Mouse (Mus musculus) CH12.LX (cell line): Measurements from ENCODE around the gene Hic2. TPM values are rescaled to one million over a fixed set of nuclear protein-coding genes. Genes with fewer than 3 reads are reported as not detected.

Experiments
- DNase-seq: peaks from one replicate; pipeline ENCODE4 v3.0.0-alpha.2; 2013; ENCODE audit errors: extremely low read depth
- H3K27ac ChIP-seq: 2 replicates; pipeline ENCODE4 v1.5.1; 2012; ENCODE audit warnings: low read depth, mild to moderate bottlenecking, control low read depth, moderate library complexity; ENCODE audit not compliant: insufficient read depth
- H3K27me3 ChIP-seq: replicated peaks from 2 replicates; pipeline ENCODE3; 2012; ENCODE audit warnings: inconsistent platforms
- H3K36me3 ChIP-seq, 2 experiments: replicated peaks in 1 of 2; 2 replicates each; pipeline versions ENCODE3 to v1.6.1; 2012; ENCODE audit warnings: inconsistent platforms in 1 of 2, low read length in 1 of 2, mild to moderate bottlenecking in 1 of 2, mixed read lengths in 1 of 2, moderate library complexity in 1 of 2; ENCODE audit not compliant: control insufficient read depth in 1 of 2, insufficient read depth in 1 of 2
- H3K4me1 ChIP-seq, 2 experiments: 2 replicates each; pipeline ENCODE4 v1.6.1; 2012; ENCODE audit warnings: inconsistent platforms in 1 of 2, moderate library complexity in 1 of 2; ENCODE audit not compliant: insufficient read depth in 2 of 2, control insufficient read depth in 1 of 2
- H3K4me2 ChIP-seq: 2 replicates; pipeline ENCODE4 v1.6.1; 2012; ENCODE audit warnings: low read depth, mild to moderate bottlenecking, control low read depth; ENCODE audit not compliant: poor library complexity, insufficient read depth, severe bottlenecking
- H3K4me3 ChIP-seq, 3 experiments: fragments of 150-350 bp in 1 of 3; sonication (generic) in 1 of 3; replicated peaks in 1 of 3; 2 replicates each; pipeline versions ENCODE3 to v1.5.1; 2011 to 2012; ENCODE audit warnings: low read depth in 2 of 3, low read length in 2 of 3, mild to moderate bottlenecking in 2 of 3, moderate library complexity in 2 of 3, control low read depth in 1 of 3, improper control_type of control experiment in 1 of 3, inconsistent platforms in 1 of 3, mixed read lengths in 1 of 3; ENCODE audit not compliant: poor library complexity in 1 of 3
- H3K79me2 ChIP-seq: replicated peaks from 2 replicates; pipeline ENCODE4 v1.6.1; 2012; ENCODE audit warnings: mild to moderate bottlenecking, moderate library complexity; ENCODE audit not compliant: control insufficient read depth, poor library complexity, insufficient read depth, severe bottlenecking; ENCODE audit errors: extremely low read depth
- H3K9ac ChIP-seq: 2 replicates; pipeline ENCODE4 v1.6.1; 2012; ENCODE audit warnings: low read depth, mild to moderate bottlenecking, control low read depth, moderate library complexity; ENCODE audit not compliant: insufficient read depth
- H3K9me3 ChIP-seq: replicated peaks from 2 replicates; pipeline ENCODE3; 2012; ENCODE audit warnings: low read length, inconsistent platforms, mixed read lengths
- CHD1 ChIP-seq: IDR thresholded peaks from 2 replicates; pipeline ENCODE4 v1.6.1; 2012; ENCODE audit warnings: low read depth, low read length, improper control_type of control experiment, inconsistent platforms
- ELF1 ChIP-seq: IDR thresholded peaks from 2 replicates; pipeline ENCODE4 v1.6.1; 2014; ENCODE audit warnings: low read depth, mild to moderate bottlenecking, inconsistent platforms, low read length, improper control_type of control experiment
- GABPA ChIP-seq: IDR thresholded peaks from 2 replicates; pipeline ENCODE4 v1.6.1; 2012; ENCODE audit warnings: low read depth, low read length, improper control_type of control experiment, inconsistent platforms; ENCODE audit not compliant: insufficient replicate concordance
- HCFC1 ChIP-seq: IDR thresholded peaks from 2 replicates; pipeline ENCODE4 v1.6.1; 2012; ENCODE audit warnings: low read depth, mild to moderate bottlenecking, inconsistent platforms, low read length, improper control_type of control experiment
- KAT2A ChIP-seq: IDR thresholded peaks from 2 replicates; pipeline ENCODE4 v1.6.1; 2012; ENCODE audit warnings: low read length, improper control_type of control experiment, inconsistent platforms; ENCODE audit not compliant: insufficient replicate concordance
- MAFK ChIP-seq: IDR thresholded peaks from 2 replicates; pipeline ENCODE4 v1.6.1; 2011; ENCODE audit warnings: low read length, improper control_type of control experiment; ENCODE audit not compliant: insufficient replicate concordance
- MAX ChIP-seq: IDR thresholded peaks from 2 replicates; pipeline ENCODE4 v1.6.1; 2011; ENCODE audit warnings: low read length, improper control_type of control experiment
- MAZ ChIP-seq: IDR thresholded peaks from 2 replicates; pipeline ENCODE4 v1.6.1; 2012; ENCODE audit warnings: low read depth, mild to moderate bottlenecking, inconsistent platforms, low read length, improper control_type of control experiment, moderate library complexity
- MXI1 ChIP-seq: IDR thresholded peaks from 2 replicates; pipeline ENCODE4 v1.6.1; 2011; ENCODE audit warnings: mild to moderate bottlenecking, low read depth, low read length, improper control_type of control experiment
- NRF1 ChIP-seq: IDR thresholded peaks from 2 replicates; pipeline ENCODE4 v1.6.1; 2014; ENCODE audit warnings: low read depth, mild to moderate bottlenecking, inconsistent platforms, low read length, improper control_type of control experiment, moderate library complexity
- POLR2AphosphoS2 ChIP-seq: IDR thresholded peaks from 2 replicates; pipeline ENCODE4 v1.6.1; 2011; ENCODE audit warnings: low read depth, low read length, improper control_type of control experiment
- RAD21 ChIP-seq: IDR thresholded peaks from 2 replicates; pipeline ENCODE4 v1.6.1; 2011; ENCODE audit warnings: low read depth, mild to moderate bottlenecking, low read length, improper control_type of control experiment, moderate library complexity
- RCOR1 ChIP-seq: conservative IDR thresholded peaks from 2 replicates; pipeline ENCODE4 v1.6.1; 2012; ENCODE audit warnings: low read depth, mild to moderate bottlenecking, inconsistent platforms, low read length, improper control_type of control experiment
- SMC3 ChIP-seq: IDR thresholded peaks from 2 replicates; pipeline ENCODE4 v1.6.1; 2011; ENCODE audit warnings: low read depth, low read length, improper control_type of control experiment
- UBTF ChIP-seq: IDR thresholded peaks from 2 replicates; pipeline ENCODE4 v1.6.1; 2012; ENCODE audit warnings: low read depth, mild to moderate bottlenecking, inconsistent platforms, low read length, improper control_type of control experiment, moderate library complexity
- USF1 ChIP-seq: IDR thresholded peaks from 2 replicates; pipeline ENCODE4 v1.6.1; 2014; ENCODE audit warnings: low read depth, mild to moderate bottlenecking, inconsistent platforms, low read length, improper control_type of control experiment
- USF2 ChIP-seq: conservative IDR thresholded peaks from 2 replicates; pipeline ENCODE4 v1.6.1; 2011; ENCODE audit warnings: low read depth, low read length, improper control_type of control experiment
- ZMIZ1 ChIP-seq: IDR thresholded peaks from 2 replicates; pipeline ENCODE4 v1.6.1; 2012; ENCODE audit warnings: low read depth, mild to moderate bottlenecking, inconsistent platforms, low read length, improper control_type of control experiment
- ZNF384 ChIP-seq: IDR thresholded peaks from 2 replicates; pipeline ENCODE4 v1.6.1; 2012; ENCODE audit warnings: low read depth, low read length, improper control_type of control experiment, inconsistent platforms
- dilution Hi-C: fragments of 300-500 bp; cut with MboI; formaldehyde crosslinking; loops from 2 replicates; pipeline ENCODE4 v1.14.3; 2020; ENCODE audit warnings: low sequenced_read_pairs; ENCODE audit not compliant: extremely low pct_unique_long_range_greater_than_20kb, extremely low pct_ligation_motif_present
- in situ Hi-C: fragments of 300-500 bp; cut with MboI; formaldehyde crosslinking; loops from 3 replicates; pipeline ENCODE4 v1.14.3; 2019; ENCODE audit warnings: low sequenced_read_pairs, low pct_ligation_motif_present, low pct_unique_long_range_greater_than_20kb, mixed read lengths
- polyA plus RNA-seq: library from polyadenylated mRNA; unstranded; fragments of >175 nt; gene quantifications from 2 replicates; pipeline ENCODE4 v1.2.1, GENCODE M21; 2012; ENCODE audit warnings: low read depth; ENCODE audit not compliant: insufficient read length
- total RNA-seq, 2 experiments: library from RNA; depleted of rRNA; stranded (reverse); fragments of 300-350 nt in 1 of 2; fragments of >200 nt in 1 of 2; gene quantifications; 2 replicates each; pipeline ENCODE4 v1.2.3; 2012 to 2014

Hic2 gene
- total and polyA plus RNA-seq, 3 experiments: 6.2 to 9.6 (median 8.1) TPM

GRCm38 (mm10) chr16:17244996-17245395 is 11.6 kb downstream of the Hic2 start:
- Histone ChIP-seq H3K27ac (no peak overlapping the region), H3K9me3 (no peaks in the 10 kb centered on the region), H3K36me3 (peaks cover 0 to 16% of the 10 kb centered on the region in 2 experiments), H3K79me2 (peaks cover 14% of the 10 kb centered on the region; the same call in 1 of the 2 replicates), H3K9ac (no peak overlapping the region), H3K4me1 (peaks cover 7 to 25% of the 10 kb centered on the region in 2 experiments)
- in situ Hi-C loops: no loop called here
- no peak for DNase-seq
- no peak for TF ChIP-seq POLR2AphosphoS2
- no peak for TF ChIP-seq SMC3
- TF ChIP-seq MAX: no peak
- TF ChIP-seq RCOR1: no peak
- no peak for TF ChIP-seq ZNF384
- TF ChIP-seq ELF1: no peak
- no peak for TF ChIP-seq CHD1
- TF ChIP-seq USF2: no peak
- no peak for TF ChIP-seq GABPA
- TF ChIP-seq MXI1: no peak
- TF ChIP-seq, all 38 proteins: peak for 0
- dilution Hi-C loops: no loop called here
- H3K4me2 ChIP-seq: no peak overlapping the region
- H3K27me3 ChIP-seq: no peaks in the 10 kb centered on the region
- no peak overlapping the region for H3K4me3 ChIP-seq

GRCm38 (mm10) chr16:17247727-17248126 is 14.4 kb downstream of the Hic2 start:
- no peak for DNase-seq
- TF ChIP-seq RAD21: no peak
- no peak for TF ChIP-seq KAT2A
- TF ChIP-seq ZMIZ1: no peak
- no peak for TF ChIP-seq SMC3
- TF ChIP-seq USF1: no peak
- no peak for TF ChIP-seq MAFK
- TF ChIP-seq HCFC1: no peak
- no peak for TF ChIP-seq NRF1
- no peak for TF ChIP-seq MAZ
- no peak for TF ChIP-seq UBTF
- Histone ChIP-seq H3K27me3 (no peaks in the 10 kb centered on the region), H3K4me2 (no peak overlapping the region), H3K9me3 (no peaks in the 10 kb centered on the region), H3K4me1 (peaks cover 7 to 30% of the 10 kb centered on the region in 2 experiments), H3K4me3 (no peak overlapping the region), H3K9ac (no peak overlapping the region), H3K27ac (no peak overlapping the region), H3K79me2 (peaks cover 16% of the 10 kb centered on the region; the same call in 1 of the 2 replicates), H3K36me3 (peaks cover 0 to 16% of the 10 kb centered on the region in 2 experiments)
- dilution Hi-C loops: no loop called here
- in situ Hi-C loops: no loop called here
